Comparison of ENCODE assay signal across 8 mouse cellular contexts in genomic region chr17:35379369-35379728, GRCm38 (mm10). TPM values are rescaled to one million over a fixed set of nuclear protein-coding genes. Genes with fewer than 3 reads are reported as not detected.
DNase-seq lines count a peak whose midpoint lies in the region; ATAC-seq and TF ChIP-seq lines count a peak whose summit lies in the region.

TSS of gene H2-Q4 (plus strand) at chr17:35379617.

- H3K27ac ChIP-seq in forebrain, embryonic 14.5 days (ENCODE audit: low read depth, low read length): no peak within 1 kb of the TSS
- H3K27ac ChIP-seq in liver, embryonic 15.5 days (replicated peaks): 0 out of 2 replicates have a peak within 1 kb of the TSS, but pooled peaks have one; percentile 33
- no peak within 1 kb of the TSS for H3K27ac ChIP-seq in neural tube, embryonic 11.5 days (ENCODE audit: low read depth, low read length)
- no peak within 1 kb of the TSS for H3K27ac ChIP-seq in stomach, embryonic 16.5 days (ENCODE audit: low read length)

- H3K9ac ChIP-seq in forebrain, embryonic 14.5 days (ENCODE audit: low read length): peak within 1 kb of the TSS; percentile 61
- H3K9ac ChIP-seq in liver, embryonic 15.5 days: peak within 1 kb of the TSS; percentile 40
- peak within 1 kb of the TSS; percentile 47 for H3K9ac ChIP-seq in neural tube, embryonic 11.5 days (ENCODE audit: low read length)
- H3K9ac ChIP-seq in stomach, embryonic 16.5 days (ENCODE audit: low read length): peak within 1 kb of the TSS; percentile 76

- H3K4me1 ChIP-seq in E14TG2a.4 (replicated peaks; ENCODE audit: low read depth, low read length): peaks cover 17% of the 10 kb centered on the region
- peaks cover 2% of the 10 kb centered on the region; the same call in 1 of the 2 replicates for H3K4me1 ChIP-seq in forebrain, embryonic 14.5 days (ENCODE audit: control insufficient read depth, insufficient read depth, low read length)
- H3K4me1 ChIP-seq in liver, embryonic 15.5 days (replicated peaks): peaks cover 5% of the 10 kb centered on the region; the same call in 1 of the 2 replicates
- H3K4me1 ChIP-seq in neural tube, embryonic 11.5 days (ENCODE audit: control insufficient read depth, insufficient read depth, low read length): no peaks in the 10 kb centered on the region
- H3K4me1 ChIP-seq in stomach, embryonic 16.5 days (ENCODE audit: control insufficient read depth, insufficient read depth, low read length): no peaks in the 10 kb centered on the region

- H3K27me3 ChIP-seq in E14TG2a.4 (ENCODE audit: insufficient read depth, low read length): peaks cover 35% of the 10 kb centered on the region
- H3K27me3 ChIP-seq in forebrain, embryonic 14.5 days (replicated peaks; ENCODE audit: control insufficient read depth, insufficient read depth, low read length): no peaks in the 10 kb centered on the region
- peaks cover 26% of the 10 kb centered on the region for H3K27me3 ChIP-seq in liver, embryonic 15.5 days
- H3K27me3 ChIP-seq in neural tube, embryonic 11.5 days (ENCODE audit: control insufficient read depth, insufficient read depth, low read length): no peaks in the 10 kb centered on the region
- H3K27me3 ChIP-seq in stomach, embryonic 16.5 days (ENCODE audit: control insufficient read depth, insufficient read depth, low read length): no peaks in the 10 kb centered on the region; the same call in 1 of the 2 replicates

- peak within 1 kb of the TSS; percentile 92 for H3K4me2 ChIP-seq in forebrain, embryonic 14.5 days (ENCODE audit: low read length)
- H3K4me2 ChIP-seq in liver, embryonic 15.5 days: peak within 1 kb of the TSS; percentile 76
- H3K4me2 ChIP-seq in neural tube, embryonic 11.5 days (ENCODE audit: low read depth): peak within 1 kb of the TSS; percentile 81
- peak within 1 kb of the TSS; percentile 96 for H3K4me2 ChIP-seq in stomach, embryonic 16.5 days (ENCODE audit: low read depth, low read length)

- no peaks in the 10 kb centered on the region for H3K36me3 ChIP-seq in E14TG2a.4 (ENCODE audit: insufficient read depth, low read length)
- H3K36me3 ChIP-seq in forebrain, embryonic 14.5 days (ENCODE audit: control insufficient read depth, insufficient read depth, low read length): no peaks in the 10 kb centered on the region
- H3K36me3 ChIP-seq in liver, embryonic 15.5 days (replicated peaks): no peaks in the 10 kb centered on the region
- H3K36me3 ChIP-seq in neural tube, embryonic 11.5 days (ENCODE audit: control insufficient read depth, insufficient read depth, low read length): no peaks in the 10 kb centered on the region
- H3K36me3 ChIP-seq in stomach, embryonic 16.5 days (ENCODE audit: control insufficient read depth, insufficient read depth, low read length): no peaks in the 10 kb centered on the region

- no peak for TF ChIP-seq CTCF in E14TG2a.4 (conservative IDR thresholded peaks at IDR 0.05; ENCODE audit: low read length)

- peak; percentile 36 for DNase-seq in cerebellum, adult 11-12 months
- DNase-seq in forebrain, embryonic 14.5 days (ENCODE audit: low spot score): peak; percentile 66
- DNase-seq in heart, postnatal 10 days: peak; percentile 93 to 95
- peak; percentile 93 to 95 for DNase-seq in kidney, postnatal 4 days
- peak; percentile 82 for DNase-seq in neural tube, embryonic 11.5 days (ENCODE audit: low spot score)

- H3K9me3 ChIP-seq in E14TG2a.4 (ENCODE audit: low read length): peaks cover 49% of the 10 kb centered on the region
- no peaks in the 10 kb centered on the region for H3K9me3 ChIP-seq in forebrain, embryonic 14.5 days (replicated peaks; ENCODE audit: control insufficient read depth, low read length)
- no peaks in the 10 kb centered on the region for H3K9me3 ChIP-seq in liver, embryonic 15.5 days (replicated peaks)
- no peaks in the 10 kb centered on the region for H3K9me3 ChIP-seq in neural tube, embryonic 11.5 days (ENCODE audit: control insufficient read depth, low read length)
- H3K9me3 ChIP-seq in stomach, embryonic 16.5 days (replicated peaks; ENCODE audit: control insufficient read depth, low read length): no peaks in the 10 kb centered on the region

- H3K4me3 ChIP-seq in E14TG2a.4 (replicated peaks; ENCODE audit: low read length): peak within 1 kb of the TSS; percentile 79
- peak within 1 kb of the TSS; percentile 48 for H3K4me3 ChIP-seq in forebrain, embryonic 14.5 days (ENCODE audit: low read depth, low read length)
- peak within 1 kb of the TSS; percentile 63 for H3K4me3 ChIP-seq in liver, embryonic 15.5 days (replicated peaks)
- H3K4me3 ChIP-seq in neural tube, embryonic 11.5 days (ENCODE audit: low read depth, low read length): peak within 1 kb of the TSS; percentile 46
- peak within 1 kb of the TSS; percentile 64 for H3K4me3 ChIP-seq in stomach, embryonic 16.5 days (replicated peaks; ENCODE audit: low read length)

- WGBS in forebrain, embryonic 14.5 days: under 1% methylated on average over 16 of the region's 16 CpGs
- under 1% methylated on average over 16 of the region's 16 CpGs for WGBS in liver, embryonic 15.5 days (ENCODE audit: insufficient replicate concordance)
- WGBS in neural tube, embryonic 11.5 days: 1% methylated on average over 16 of the region's 16 CpGs
- under 1% methylated on average over 16 of the region's 16 CpGs for WGBS in stomach, embryonic 16.5 days

- intact Hi-C loops in heart, postnatal 10 days (cut with DNase I): no loop called here

- ATAC-seq in forebrain, embryonic 14.5 days: peak; percentile 66
- peak; percentile 77 for ATAC-seq in liver, embryonic 15.5 days (ENCODE audit: insufficient read depth)
- peak; percentile 79 for ATAC-seq in neural tube, embryonic 11.5 days (ENCODE audit: insufficient read depth, low FRiP score, low TSS enrichment)
- peak; percentile 95 for ATAC-seq in stomach, embryonic 16.5 days (ENCODE audit: insufficient read depth, low FRiP score)

RNA-seq across cellular contexts. Expression of gene H2-Q4, which starts in this region (rescaled TPM):
- polyA plus RNA-seq in forebrain, embryonic 14.5 days (2014; fragmentation: Nextera tagmentation; extraction: Ambion mirVana): 0.54 and 0.60 TPM in 2 replicates
- total RNA-seq in heart, postnatal 10 days (2021): 10 to 100 TPM in 1 of 2 experiments, 1 to 10 TPM in 1; 8.5 to 10.6 TPM
- polyA plus RNA-seq in liver, embryonic 15.5 days (2015; fragmentation: Nextera tagmentation; extraction: Ambion mirVana): 2.2 and 2.7 TPM in 2 replicates
- 1.6 and 2.3 TPM in 2 replicates for polyA plus RNA-seq in neural tube, embryonic 11.5 days (2014; fragmentation: Nextera tagmentation; extraction: Ambion mirVana)
- polyA plus RNA-seq in stomach, embryonic 16.5 days (2015; fragmentation: Nextera tagmentation; extraction: Ambion mirVana): 2.2 and 2.6 TPM in 2 replicates

Comparison
In these comparisons a context has a peak if more than half of its experiments do, and no peak if none do; other contexts are left out.
1. Peak in DNase-seq, ATAC-seq, H3K4me3 ChIP-seq, H3K9ac ChIP-seq and H3K4me2 ChIP-seq in forebrain, embryonic 14.5 days; RNA of the gene not detected or under 1 TPM.
2. DNase-seq: peak in every context shown above with its lines; median percentile 94 in heart, postnatal 10 days; 94 in kidney, postnatal 4 days; 82 in neural tube, embryonic 11.5 days; 66 in forebrain, embryonic 14.5 days; 36 in cerebellum, adult 11-12 months.